Mouse (Mus musculus): ENCODE measurements around the gene Bbc3. TPM values are rescaled to one million over a fixed set of nuclear protein-coding genes. Genes with fewer than 3 reads are reported as not detected.
A peak's percentile ranks its signal among the peaks of the same experiment; 100 is the strongest.

Gene Bbc3
- total RNA-seq, 2 experiments from 2014 or later: 28.0 to 30.0 TPM

DNA sequence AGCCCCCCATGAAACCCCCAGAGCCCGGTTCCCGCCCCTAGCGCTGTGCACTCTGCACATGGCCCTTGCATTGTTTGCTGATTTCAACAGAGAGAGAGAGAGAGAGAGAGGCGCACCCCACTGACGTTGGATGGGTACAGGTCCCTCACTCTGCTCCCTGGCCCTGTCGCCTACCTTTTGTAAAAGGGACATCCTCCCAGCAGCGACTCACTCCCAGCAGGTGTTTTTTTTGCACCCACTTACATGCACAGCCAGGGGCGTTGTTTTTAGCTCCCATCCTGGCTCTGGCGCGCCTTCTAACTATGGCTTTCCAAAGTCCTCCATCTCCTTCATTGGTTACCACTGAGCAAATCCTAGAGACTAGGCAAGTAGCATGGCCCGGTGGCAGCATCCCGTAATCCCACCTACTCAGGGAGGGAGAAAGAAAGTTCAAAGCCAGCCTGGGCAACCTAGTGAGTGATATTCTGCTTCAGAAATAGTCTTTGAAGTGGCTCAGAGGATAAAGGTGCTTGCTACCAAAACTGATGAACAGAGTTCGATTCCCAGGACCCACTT is 6.1 kb downstream of the Bbc3 start:
- peak in 1 of 2 experiments; percentile 25 for DNase-seq (ENCODE audit: low spot score in 2 of 2)

DNA sequence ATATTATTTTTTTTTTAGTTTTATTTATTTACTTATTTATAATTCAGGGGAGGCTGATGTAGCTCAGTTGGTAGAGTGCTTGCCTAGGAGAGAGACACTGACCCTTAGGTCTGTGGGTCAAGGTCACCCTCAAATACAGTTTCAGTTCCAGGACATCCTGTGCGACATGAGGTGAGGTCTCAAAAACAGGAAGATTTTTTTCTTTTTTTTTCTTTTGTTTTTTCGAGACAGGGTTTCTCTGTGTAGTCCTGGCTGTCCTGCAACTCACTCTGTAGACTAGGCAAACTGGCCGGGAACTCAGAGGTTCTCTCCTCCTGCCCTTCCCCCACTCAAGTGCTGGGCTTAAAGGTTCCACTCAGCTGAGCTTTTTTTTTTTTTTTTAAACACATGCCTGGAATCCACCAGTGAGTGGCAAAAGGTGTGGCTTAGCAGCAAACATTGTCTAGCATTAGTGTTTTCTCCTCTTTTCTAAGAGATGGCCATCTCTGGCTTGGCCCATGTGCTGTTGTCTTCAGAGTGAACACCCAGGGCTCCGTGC is 7.1 kb downstream of the Bbc3 start:
- DNase-seq (ENCODE audit: low spot score in 2 of 2): no peak

DNA sequence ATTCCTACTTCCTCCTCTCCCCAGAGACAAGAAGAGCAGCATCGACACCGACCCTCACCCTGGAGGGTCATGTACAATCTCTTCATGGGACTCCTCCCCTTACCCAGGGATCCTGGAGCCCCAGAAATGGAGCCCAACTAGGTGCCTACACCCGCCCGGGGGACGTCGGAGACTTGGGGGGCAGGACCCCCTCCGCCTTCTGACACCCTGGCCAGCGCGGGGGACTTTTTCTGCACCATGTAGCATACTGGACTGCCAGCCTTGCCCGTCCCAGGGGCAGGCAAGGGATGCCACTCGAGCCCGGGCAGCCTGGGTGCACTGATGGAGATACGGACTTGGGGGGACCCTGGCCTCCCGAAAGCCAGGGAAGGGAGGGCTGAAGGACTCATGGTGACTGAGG is 8.9 kb downstream of the Bbc3 start:
- DNase-seq (ENCODE audit: low spot score in 2 of 2): no peak

DNA sequence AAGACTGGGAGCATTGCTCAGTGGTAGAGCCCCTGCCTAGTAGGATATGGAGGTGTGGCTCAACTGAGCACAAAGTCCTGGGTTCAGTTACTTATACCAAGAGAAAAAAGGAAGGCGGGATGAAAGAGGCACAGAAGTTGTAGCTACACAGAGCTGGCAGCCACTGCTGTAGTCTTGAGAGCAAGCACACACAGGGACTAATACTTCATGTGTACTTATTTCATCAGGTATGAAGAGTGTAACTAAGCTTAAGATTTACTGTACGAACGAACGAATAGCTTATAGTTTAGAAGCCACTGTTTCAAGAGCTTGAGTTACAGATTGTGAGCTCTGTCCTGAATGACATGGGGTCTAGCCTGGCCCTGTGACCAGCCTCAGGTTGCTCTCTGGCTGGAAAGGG is 11.0 kb downstream of the Bbc3 start:
- no peak for DNase-seq (ENCODE audit: low spot score in 2 of 2)

DNA sequence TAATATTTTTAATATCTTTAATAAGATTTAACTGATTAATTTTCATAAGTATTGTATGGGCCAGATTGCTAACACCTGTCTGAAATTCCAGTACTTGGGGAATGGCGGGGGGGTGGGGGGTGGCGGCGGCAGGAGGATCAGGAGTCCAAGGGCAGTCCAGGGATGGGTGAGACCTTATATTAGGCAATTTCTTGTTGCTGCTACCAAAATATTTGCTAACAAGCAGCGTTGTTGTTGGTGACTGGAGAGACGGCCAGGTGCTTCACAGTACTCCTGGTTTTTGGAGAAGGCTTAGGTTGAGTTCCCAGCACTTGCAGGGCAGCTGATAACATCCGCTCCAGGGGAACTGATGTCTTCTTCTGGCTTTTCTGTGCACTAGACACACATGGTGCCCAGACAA is 12.3 kb downstream of the Bbc3 start:
- no peak for DNase-seq (ENCODE audit: low spot score in 2 of 2)

DNA sequence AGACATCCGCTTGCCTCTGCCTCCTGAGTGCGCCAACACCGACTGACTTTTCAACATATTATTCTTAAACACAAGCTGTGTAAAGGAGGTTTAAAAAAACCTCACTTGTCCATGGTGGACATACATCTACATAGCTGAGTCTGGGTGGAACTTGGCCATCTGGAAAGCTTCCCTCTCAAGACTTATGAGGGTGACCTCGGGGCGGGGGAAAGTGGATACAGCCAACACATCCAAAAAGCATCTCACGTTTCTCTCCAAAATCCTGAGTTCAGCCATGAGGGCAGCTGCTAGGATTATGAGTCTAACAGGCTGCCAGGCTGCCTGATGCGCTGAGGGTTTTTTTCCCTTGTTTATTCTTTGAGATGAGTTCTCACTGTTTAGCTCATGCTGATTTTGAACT is 16.5 kb downstream of the Bbc3 start:
- DNase-seq (ENCODE audit: low spot score in 2 of 2): no peak

DNA sequence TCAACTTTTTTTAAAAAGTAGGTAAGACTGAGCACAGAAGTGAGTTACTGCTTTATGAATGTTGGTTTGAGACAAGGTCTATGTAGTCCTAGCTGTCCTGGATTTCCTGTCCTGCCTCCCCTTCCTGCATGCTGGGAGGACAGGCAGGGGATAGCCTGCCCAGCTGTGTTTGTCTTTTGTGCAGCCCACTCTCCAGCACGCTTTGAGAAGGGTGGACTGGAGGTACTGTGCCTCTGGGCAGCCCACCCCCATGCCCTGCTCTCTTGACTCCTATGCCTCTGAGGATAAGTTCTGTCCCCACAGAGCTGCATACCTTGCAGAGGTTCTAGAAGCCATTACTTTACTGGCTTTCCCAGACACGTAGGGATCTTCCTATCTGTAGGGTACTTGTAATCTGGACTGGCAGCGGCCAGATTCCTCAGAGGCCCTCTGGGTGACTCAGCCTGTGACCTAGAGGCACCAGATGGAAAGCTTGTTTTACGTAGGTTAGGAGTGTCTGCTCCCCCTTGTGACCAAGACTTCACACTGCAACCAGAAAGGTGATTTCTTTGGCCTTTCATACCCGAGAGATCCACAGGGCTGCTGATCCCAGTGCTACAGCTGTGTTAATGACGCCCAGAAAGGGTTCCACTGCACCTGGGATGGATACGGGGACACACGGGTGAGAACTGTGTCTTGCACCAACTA is 17.9 kb downstream of the Bbc3 start:
- peak; percentile 30 to 46 for DNase-seq (ENCODE audit: low spot score in 2 of 2)

DNA sequence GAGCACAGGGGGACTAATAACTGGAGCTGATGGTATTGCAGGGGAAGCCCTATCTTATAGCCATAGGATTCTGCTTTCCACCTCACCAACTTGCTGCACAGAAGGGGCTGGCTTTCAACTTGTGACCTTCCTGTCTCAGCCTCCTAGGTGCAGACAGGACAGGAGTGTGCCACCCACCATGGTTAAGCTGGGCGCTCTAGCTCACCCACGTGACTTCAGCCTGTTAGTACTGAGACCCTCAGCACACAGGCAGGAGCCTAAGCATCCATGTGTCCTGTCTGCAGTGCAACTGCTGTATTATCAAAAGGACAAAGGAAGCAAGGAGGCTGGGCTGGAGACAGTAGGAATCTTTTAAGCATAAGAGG is 18.4 kb downstream of the Bbc3 start:
- DNase-seq (ENCODE audit: low spot score in 2 of 2): no peak

DNA sequence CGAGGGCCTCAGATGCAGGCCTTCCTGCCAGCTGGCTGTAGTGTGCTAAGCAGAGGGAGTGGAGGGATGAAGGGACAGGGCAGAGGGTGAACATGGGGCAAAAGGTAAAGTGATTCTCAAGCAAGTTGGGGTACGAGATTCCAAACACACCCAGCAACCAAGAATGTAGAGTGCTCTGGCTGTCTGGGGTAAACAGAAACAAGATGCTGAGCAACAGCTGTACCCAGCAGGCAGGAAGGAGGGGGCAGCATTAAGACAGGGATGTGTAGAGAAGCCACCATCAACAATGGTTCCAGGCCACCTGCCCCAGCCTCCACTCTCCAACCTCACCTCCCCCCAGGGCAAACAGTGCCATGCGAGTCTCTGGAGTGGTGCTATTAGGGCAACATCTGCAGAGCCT is 21.0 kb downstream of the Bbc3 start:
- no peak for DNase-seq (ENCODE audit: low spot score in 2 of 2)

DNA sequence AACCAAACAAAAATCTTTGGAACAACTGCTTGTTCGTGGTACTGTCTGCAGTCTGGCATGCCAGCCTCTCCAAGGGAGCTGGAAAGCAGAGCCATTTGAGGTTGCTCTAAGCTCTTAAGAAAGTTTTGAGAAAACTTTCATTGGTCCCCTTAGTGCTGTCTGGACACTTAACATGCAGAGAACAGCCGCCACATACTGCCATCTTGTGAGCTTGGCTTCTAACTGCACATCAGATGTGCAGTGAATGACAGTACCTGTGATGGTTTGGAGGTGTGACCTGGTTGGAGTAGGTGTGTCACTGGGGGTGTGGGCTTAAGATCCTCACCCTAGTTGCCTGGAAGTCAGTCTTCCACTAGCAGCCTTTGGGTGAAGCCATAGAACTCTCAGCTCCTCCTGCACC is 29.5 kb downstream of the Bbc3 start:
- no peak for DNase-seq (ENCODE audit: low spot score in 2 of 2)

DNA sequence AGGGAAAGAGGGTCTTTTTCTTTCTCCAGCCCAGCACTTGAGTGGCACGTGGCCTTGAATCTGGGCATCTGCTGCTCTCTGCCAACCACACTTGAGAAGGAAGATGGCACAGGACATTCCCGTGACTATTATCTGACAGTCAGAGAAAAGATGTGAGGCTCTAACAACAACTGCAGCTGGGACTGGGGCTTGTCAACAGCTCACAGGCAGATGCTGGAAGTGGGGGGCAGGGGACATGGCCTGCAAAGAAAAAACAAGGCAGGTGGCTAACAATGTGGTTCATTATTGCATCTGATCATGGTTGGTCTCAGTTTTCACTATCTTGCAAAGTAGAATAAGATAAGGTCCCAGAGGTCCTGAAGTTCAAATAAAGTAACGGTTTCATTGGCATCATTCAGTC is 36.4 kb downstream of the Bbc3 start:
- DNase-seq (ENCODE audit: low spot score in 2 of 2): no peak

DNA sequence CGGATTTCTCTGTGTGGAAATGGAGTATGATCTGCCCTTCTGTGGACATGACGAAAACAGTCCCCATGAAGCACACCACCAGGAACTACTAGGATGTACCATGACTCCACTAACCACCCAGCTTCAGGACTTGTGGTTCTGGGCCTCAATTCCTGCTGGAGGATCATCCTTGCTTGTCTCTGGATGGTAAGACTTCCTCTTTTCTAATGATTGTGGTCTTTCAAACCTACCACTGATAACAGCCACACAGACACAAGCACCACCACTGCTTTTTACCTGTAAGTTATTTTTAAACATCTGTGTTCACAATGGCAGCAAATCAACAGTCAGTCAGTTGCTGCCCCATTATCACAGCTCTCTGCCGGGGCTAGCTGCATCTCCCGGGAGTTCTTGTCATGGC is 37.1 kb downstream of the Bbc3 start:
- no peak for DNase-seq (ENCODE audit: low spot score in 2 of 2)

DNA sequence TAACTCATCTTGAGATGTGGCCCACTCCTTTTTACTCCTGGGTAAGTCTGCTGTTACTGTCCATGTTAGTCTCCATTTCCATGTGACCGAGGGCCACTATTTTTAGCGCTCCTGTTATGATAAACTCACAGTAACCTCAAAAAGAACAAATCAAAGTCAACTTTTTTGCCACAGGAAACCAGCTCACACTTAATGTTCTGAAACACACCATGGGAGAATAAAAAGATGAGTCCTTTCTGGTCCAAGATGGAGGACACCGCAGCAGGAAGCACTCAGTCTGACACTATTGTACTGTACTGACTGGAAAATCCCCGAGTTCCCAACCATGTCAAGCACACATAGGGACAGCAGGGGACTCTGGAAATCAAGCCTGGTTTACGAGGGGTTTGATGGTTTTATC is 41.8 kb downstream of the Bbc3 start:
- DNase-seq (ENCODE audit: low spot score in 2 of 2): no peak

DNA sequence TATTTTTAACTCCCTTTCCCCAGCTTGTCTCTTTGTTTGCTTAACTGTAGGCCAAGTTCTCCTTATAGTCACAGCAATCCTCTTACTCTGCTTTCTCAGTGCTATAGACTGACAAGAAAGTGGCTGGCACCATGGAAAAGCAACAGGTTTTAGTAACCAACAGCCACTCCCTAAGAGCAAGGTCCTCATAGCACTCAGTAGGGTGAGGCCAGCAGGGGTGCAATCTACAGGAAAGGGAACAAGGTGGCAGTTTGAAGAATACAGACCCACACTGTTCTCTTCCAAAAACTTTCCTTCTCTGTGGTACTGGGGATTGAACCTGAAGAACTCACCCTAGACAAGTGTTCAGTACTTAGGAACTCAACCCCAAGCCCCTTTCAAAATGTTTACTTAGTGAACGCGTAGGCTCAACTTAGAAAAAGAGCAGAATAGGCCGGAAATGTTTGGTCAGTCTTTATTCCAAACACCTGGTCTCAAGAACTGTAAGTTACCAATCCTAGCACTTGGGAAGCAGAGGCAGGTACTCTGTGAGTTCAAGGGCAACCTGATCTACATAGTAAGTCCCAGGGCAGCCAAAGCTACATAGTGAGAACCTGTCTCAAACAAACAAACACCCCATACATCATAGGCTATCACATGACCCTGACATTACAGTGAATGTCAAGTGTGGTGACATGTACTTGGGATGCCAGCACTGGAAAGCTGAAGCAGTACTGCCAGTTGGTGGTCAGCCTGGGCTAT is 47.8 kb downstream of the Bbc3 start:
- DNase-seq (ENCODE audit: low spot score in 2 of 2): no peak

DNA sequence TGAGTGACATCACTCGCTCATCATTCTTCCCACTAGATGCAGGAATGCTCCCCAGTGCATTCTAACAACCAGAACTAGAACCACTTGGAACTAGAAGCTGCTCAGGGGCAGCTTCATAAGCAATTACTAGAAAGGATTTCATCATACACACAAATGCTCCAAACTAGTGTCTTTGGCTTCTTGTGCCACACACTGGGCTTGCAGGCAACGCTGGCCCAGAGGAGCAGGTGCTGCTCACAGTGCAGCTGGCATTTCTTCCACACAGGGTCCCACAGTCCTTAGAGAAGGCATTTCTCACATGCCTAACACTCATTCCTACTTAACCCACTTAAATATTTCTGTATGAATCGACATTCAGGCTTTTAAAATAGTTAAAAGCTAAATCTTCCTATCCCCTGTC is 49.4 kb downstream of the Bbc3 start:
- DNase-seq (ENCODE audit: low spot score in 2 of 2): no peak

DNA sequence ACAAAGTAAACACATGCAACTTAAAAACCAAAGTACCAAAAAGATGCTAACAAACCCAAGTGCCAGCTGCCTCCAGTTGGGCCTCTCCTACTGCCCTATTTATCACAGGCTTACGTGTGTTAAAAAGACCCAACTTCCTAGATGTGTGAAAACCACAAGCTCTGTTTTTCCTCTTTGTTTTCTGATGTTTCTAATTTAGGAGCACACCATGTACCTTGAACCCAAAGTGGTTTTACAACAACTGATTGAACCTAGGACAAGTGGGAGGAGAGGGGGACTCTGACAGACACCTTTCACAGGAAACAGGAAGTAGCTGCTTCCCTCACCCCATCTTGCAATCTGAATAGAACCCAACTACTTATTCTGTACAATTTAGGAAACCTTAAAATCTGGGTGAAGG is 56.1 kb downstream of the Bbc3 start:
- no peak for DNase-seq (ENCODE audit: low spot score in 2 of 2)

DNA sequence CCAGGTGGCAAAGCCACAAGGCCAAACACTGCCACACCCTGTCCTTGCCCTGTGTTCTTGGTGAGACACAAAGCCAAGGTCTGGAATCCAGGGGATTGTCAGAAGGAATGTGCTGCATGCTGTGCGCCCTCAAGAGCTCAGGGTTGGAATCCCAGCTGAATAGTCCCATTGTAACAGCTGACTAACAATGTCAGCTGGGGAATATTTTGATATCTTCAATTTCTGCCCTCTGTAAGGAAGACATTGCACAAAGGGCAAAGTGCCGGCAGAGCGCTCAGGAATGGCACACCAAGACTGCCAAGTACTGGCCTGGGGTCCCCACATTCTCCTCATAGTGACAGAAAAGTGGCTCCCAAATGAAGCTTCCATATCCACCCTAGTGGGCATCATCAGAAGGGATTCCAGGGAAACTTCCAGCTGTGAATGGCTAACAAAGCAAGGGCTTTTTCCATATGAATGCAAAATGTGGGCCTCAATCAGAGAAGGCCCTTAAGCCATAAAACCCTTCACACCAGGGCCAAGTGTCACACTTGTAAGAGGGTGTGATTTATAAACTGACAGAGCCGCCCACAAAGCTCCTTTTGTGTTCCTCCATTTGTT is 56.8 kb downstream of the Bbc3 start:
- DNase-seq (ENCODE audit: low spot score in 2 of 2): no peak

DNA sequence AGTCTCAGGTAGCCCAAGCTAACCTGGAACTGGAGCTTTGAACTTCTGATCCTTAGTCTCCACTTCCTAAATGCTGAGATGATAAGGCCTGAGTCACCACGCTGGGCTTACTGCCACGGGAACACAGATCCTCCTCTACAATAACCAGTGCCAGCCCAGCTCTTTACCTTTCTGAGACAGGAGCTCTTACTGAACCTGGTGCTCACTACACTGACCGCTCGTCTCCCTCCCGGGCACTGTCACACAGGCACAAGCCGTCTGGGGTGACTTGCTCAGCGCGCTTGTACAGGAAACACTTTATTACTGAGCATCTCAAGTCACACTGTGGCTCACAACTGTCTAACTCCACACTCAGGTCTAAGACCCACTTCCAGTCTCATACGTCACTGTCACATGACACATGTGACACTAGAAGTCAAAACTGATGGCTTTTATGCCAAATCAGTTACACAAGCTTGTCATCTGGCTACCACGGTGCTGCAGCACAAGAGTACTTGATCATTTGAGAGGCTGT is 58.0 kb downstream of the Bbc3 start:
- DNase-seq (ENCODE audit: low spot score in 2 of 2): no peak

DNA sequence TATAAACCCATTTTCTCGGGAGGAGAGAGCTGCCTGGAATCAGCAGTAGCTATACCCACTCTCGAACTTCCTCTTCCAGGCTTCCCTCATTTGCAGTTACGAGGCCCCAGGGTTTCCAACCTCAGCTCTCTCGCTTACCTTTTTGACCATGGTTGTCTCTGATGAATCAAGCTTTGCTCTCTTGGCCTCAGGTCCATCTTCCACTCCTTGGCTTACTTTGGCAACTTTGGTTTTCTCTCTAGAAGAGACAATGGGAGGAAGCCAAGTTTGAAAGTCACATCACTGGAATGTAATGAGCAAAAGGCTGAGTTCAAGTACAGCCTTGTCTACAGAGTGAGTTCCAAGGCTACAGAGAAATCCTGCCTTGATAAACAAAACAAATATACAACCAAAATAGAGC is 58.5 kb downstream of the Bbc3 start:
- DNase-seq (ENCODE audit: low spot score in 2 of 2): no peak
